Mouse (Mus musculus): ENCODE data around the gene Hipk1. TPM values are rescaled to one million over a fixed set of nuclear protein-coding genes. Genes with fewer than 3 reads are reported as not detected.
"Not testable (repeated sequence)": the region's sequence is repeated elsewhere in the genome, so short reads cannot be mapped to it uniquely, and the experiment has no call there.

Gene Hipk1
- polyA plus RNA-seq (2012; fragmentation: generic; extraction: Trizol) = 15.6 TPM
- long read RNA-seq, experiment 1, partial matches to known transcripts = 2 of 21 reads
- long read RNA-seq, experiment 1, other reads (novel, unspliced or antisense) = 19 of 21 reads
- long read RNA-seq, experiment 2, full-length matches to known transcripts = 1 of 41 reads
- long read RNA-seq, experiment 2, partial matches to known transcripts = 17 of 41 reads
- long read RNA-seq, experiment 2, other reads (novel, unspliced or antisense) = 23 of 41 reads

DNA sequence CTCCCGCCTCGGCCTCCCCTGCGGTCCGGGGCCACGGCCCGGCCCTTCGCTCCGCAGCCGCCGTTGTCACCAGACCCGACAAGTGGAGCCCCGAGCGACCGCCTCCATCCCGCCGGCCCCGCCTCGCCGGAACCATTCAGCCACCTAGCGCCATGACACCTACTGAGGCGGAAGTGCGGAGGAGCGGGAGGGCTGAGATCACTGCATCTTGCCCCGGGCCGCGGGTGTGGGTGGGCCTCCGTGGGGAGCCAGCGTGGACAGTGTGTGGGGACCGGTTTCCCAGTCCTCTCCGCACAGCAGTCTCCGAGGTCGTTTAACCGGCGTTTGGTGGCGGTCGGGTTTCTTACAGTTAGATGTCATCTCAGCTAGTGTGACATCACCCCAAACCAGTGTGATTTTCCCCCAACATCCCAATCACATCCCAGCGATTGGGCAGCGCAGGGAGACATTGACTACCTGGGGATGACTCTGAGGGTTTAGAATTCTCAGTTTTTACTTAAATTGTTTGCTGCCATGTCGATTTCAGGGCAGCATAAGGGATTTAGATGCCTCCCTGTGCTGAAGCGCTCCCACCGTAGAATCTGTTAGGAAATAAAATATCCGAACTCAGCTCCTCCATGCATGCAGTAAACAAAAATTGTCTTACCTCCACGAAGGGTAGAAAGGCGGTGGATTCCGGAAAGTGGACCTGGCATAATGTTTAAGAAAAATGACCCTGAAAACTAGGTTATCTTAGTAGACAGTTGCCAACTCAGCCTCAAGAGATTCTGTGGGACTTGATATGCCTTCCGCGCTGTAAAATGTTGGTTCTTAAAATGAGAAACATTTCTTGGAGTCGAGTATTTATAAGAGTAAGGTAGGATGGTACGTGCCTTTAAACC is at the start of gene Hipk1:
Gene Hipk1, minus strand, starts transcription at position 334 of the 881 bp plus-strand sequence.
- no peaks in the 10 kb centered on the region for H3K27me3 ChIP-seq (ENCODE audit: control insufficient read depth, insufficient read depth, insufficient read length)
- H3K36me3 ChIP-seq (ENCODE audit: control insufficient read depth, insufficient read depth) = no peaks in the 10 kb centered on the region
- peaks cover 39% of the 10 kb centered on the region for H3K79me3 ChIP-seq (ENCODE audit: low read depth)
- H3K79me2 ChIP-seq (ENCODE audit: control insufficient read depth, insufficient read depth) = peaks cover 45% of the 10 kb centered on the region
- peak within 1 kb of the TSS; percentile 85 for H3ac ChIP-seq (ENCODE audit: control insufficient read depth, insufficient read length, low read depth)
- TF ChIP-seq MYOG (IDR thresholded peaks at IDR 0.05; ENCODE audit: control insufficient read depth, extremely low read depth, insufficient read length) (no peak), CEBPB (IDR thresholded peaks at IDR 0.05; ENCODE audit: low read depth) (no peak), MAX (IDR thresholded peaks at IDR 0.05) (no peak), USF1 (IDR thresholded peaks at IDR 0.05; ENCODE audit: low read depth) (no peak), MYOD1 (IDR thresholded peaks at IDR 0.05; ENCODE audit: control insufficient read depth, insufficient read length, low read depth) (no peak), FOSL1 (IDR thresholded peaks at IDR 0.05; ENCODE audit: insufficient read depth, low read length, poor library complexity, severe bottlenecking) (no peak), CTCF (IDR thresholded peaks at IDR 0.05; ENCODE audit: control insufficient read depth, insufficient read depth, insufficient read length) (no peak)
- peak within 1 kb of the TSS; percentile 86 for H3K4me3 ChIP-seq (ENCODE audit: insufficient read depth, poor library complexity, severe bottlenecking)

DNA sequence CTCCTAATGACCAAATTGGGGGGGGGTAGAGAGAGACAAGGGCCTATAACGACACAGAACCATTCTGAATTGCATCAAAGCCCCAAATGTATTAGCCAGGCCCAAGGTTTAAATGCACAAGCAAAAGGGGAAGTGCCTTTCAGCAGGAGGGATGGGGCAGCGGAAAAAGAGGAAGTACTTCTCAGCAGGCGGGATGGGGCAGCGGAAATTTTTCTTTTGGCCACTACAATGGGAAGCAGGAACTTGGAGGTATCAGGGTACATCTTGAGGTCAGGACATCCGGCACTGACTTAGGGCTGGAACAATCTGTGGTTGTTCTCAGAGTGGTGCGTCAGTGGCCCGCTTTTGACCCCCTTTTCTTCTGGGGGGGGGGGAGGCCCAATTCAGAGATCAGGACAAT is 49.6 kb upstream of the Hipk1 start:
- not testable (repeated sequence) for H3K27me3 ChIP-seq (ENCODE audit: control insufficient read depth, insufficient read depth, insufficient read length); H3ac ChIP-seq (ENCODE audit: control insufficient read depth, insufficient read length, low read depth)

DNA sequence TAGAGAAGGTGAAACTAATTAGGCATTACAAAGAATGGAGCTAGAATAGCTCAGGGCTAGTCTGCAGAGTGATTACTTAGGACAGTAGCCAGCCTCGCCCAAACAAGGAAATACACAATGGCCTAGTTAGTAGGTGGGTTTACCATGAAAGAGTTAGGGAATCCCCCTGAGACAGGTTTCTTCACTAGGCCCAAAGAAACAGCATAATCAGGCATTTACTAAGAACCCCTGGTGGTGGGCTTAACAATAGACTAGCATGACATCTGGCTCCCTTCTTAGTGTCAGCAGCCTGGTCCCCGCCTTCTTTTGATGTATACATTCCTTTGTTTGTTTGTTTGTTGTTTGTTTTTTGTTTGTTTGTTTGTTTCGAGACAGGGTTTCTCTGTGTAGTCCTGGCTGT is 48.8 kb upstream of the Hipk1 start:
- H3K79me2 ChIP-seq (ENCODE audit: control insufficient read depth, insufficient read depth); H3ac ChIP-seq (ENCODE audit: control insufficient read depth, insufficient read length, low read depth); H3K4me3 ChIP-seq (ENCODE audit: insufficient read depth, poor library complexity, severe bottlenecking); H3K79me3 ChIP-seq (ENCODE audit: low read depth); H3K36me3 ChIP-seq (ENCODE audit: control insufficient read depth, insufficient read depth); H3K27me3 ChIP-seq (ENCODE audit: control insufficient read depth, insufficient read depth, insufficient read length): not testable (repeated sequence)

More for the DNA sequence above, 49.6 kb upstream of the Hipk1 start:
- H3K79me2 ChIP-seq (ENCODE audit: control insufficient read depth, insufficient read depth); H3K4me3 ChIP-seq (ENCODE audit: insufficient read depth, poor library complexity, severe bottlenecking); H3K36me3 ChIP-seq (ENCODE audit: control insufficient read depth, insufficient read depth); H3K79me3 ChIP-seq (ENCODE audit: low read depth): not testable (repeated sequence)

DNA sequence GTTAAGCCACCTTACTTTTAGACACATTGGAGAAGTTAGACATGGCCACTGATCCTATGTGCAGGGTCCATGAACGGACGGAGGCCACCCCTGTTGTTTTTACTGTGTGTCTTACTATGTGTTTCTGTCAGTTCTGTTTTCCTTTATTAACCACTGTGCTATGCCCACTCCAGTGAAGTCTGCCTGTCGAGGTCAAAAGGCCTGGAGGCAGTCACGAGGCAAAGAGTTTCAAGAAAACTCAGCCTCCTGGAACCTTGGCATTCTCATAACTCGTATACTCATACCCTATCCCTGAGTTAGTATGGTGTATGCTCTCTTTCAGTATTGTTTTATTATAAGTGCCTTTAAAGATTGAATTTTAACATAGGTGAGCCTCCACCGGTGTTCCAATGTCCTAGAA is 48.3 kb upstream of the Hipk1 start:
- Histone ChIP-seq H3K4me3 (ENCODE audit: insufficient read depth, poor library complexity, severe bottlenecking) (no peak overlapping the region), H3K36me3 (ENCODE audit: control insufficient read depth, insufficient read depth) (no peaks in the 10 kb centered on the region), H3K79me2 (ENCODE audit: control insufficient read depth, insufficient read depth) (no peaks in the 10 kb centered on the region), H3K27me3 (ENCODE audit: control insufficient read depth, insufficient read depth, insufficient read length) (no peaks in the 10 kb centered on the region), H3ac (ENCODE audit: control insufficient read depth, insufficient read length, low read depth) (no peak overlapping the region), H3K79me3 (ENCODE audit: low read depth) (no peaks in the 10 kb centered on the region)
- TF ChIP-seq MYOD1 (IDR thresholded peaks at IDR 0.05; ENCODE audit: control insufficient read depth, insufficient read length, low read depth) (no peak), FOSL1 (IDR thresholded peaks at IDR 0.05; ENCODE audit: insufficient read depth, low read length, poor library complexity, severe bottlenecking) (no peak), MAX (IDR thresholded peaks at IDR 0.05) (no peak), CTCF (IDR thresholded peaks at IDR 0.05; ENCODE audit: control insufficient read depth, insufficient read depth, insufficient read length) (no peak), MYOG (IDR thresholded peaks at IDR 0.05; ENCODE audit: control insufficient read depth, extremely low read depth, insufficient read length) (no peak), CEBPB (IDR thresholded peaks at IDR 0.05; ENCODE audit: low read depth) (no peak), USF1 (IDR thresholded peaks at IDR 0.05; ENCODE audit: low read depth) (no peak)

DNA sequence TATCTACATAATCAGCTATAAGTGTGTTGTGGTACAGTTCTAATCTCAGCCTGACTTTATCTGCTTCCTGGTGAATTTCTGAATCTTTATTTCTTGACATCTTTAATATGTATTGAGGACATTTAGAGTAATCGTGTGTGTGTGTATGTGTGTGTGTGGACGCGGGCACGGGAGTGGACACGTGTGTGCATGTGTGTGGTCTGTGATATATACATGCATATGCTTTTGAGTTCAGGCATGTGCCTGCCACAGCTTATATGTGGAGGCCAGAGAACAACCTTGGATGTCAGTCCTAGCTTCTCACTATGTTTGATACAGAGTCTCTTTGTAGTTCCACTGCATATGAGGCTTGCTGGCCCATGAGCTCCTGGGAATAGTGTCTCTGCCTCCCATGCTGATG is 45.1 kb upstream of the Hipk1 start:
- H3K4me3 ChIP-seq (ENCODE audit: insufficient read depth, poor library complexity, severe bottlenecking) = no peak overlapping the region
- H3K36me3 ChIP-seq (ENCODE audit: control insufficient read depth, insufficient read depth) = no peaks in the 10 kb centered on the region
- H3K79me3 ChIP-seq (ENCODE audit: low read depth) = no peaks in the 10 kb centered on the region
- H3K27me3 ChIP-seq (ENCODE audit: control insufficient read depth, insufficient read depth, insufficient read length) = no peaks in the 10 kb centered on the region
- TF ChIP-seq USF1 (IDR thresholded peaks at IDR 0.05; ENCODE audit: low read depth) (no peak), CTCF (IDR thresholded peaks at IDR 0.05; ENCODE audit: control insufficient read depth, insufficient read depth, insufficient read length) (no peak), CEBPB (IDR thresholded peaks at IDR 0.05; ENCODE audit: low read depth) (no peak), MYOD1 (IDR thresholded peaks at IDR 0.05; ENCODE audit: control insufficient read depth, insufficient read length, low read depth) (no peak), MYOG (IDR thresholded peaks at IDR 0.05; ENCODE audit: control insufficient read depth, extremely low read depth, insufficient read length) (no peak), FOSL1 (IDR thresholded peaks at IDR 0.05; ENCODE audit: insufficient read depth, low read length, poor library complexity, severe bottlenecking) (no peak), MAX (IDR thresholded peaks at IDR 0.05) (no peak)
- no peak overlapping the region for H3ac ChIP-seq (ENCODE audit: control insufficient read depth, insufficient read length, low read depth)
- no peaks in the 10 kb centered on the region for H3K79me2 ChIP-seq (ENCODE audit: control insufficient read depth, insufficient read depth)

DNA sequence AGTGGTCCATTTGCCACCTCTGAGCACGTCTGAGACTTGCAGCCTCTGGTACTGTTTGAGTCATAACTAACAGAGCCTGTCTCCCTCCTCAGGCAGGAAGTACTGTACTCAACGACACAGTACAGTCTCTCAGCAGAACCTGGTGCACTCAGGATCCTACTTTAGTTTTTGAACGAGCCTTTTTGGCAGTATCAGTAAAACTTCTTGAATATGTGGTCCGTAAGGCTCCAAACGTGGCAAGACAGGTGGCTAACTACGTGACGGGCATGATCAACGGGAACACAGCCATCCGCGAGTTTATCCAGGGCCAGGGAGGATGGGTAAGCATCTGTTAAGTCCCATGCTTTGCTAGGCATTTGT is 44.6 kb upstream of the Hipk1 start:
- TF ChIP-seq CEBPB (IDR thresholded peaks at IDR 0.05; ENCODE audit: low read depth) = no peak
- TF ChIP-seq FOSL1 (IDR thresholded peaks at IDR 0.05; ENCODE audit: insufficient read depth, low read length, poor library complexity, severe bottlenecking) = no peak
- TF ChIP-seq MAX (IDR thresholded peaks at IDR 0.05) = no peak
- TF ChIP-seq MYOD1 (IDR thresholded peaks at IDR 0.05; ENCODE audit: control insufficient read depth, insufficient read length, low read depth) = no peak
- no peak for TF ChIP-seq CTCF (IDR thresholded peaks at IDR 0.05; ENCODE audit: control insufficient read depth, insufficient read depth, insufficient read length)
- no peak for TF ChIP-seq MYOG (IDR thresholded peaks at IDR 0.05; ENCODE audit: control insufficient read depth, extremely low read depth, insufficient read length)
- TF ChIP-seq USF1 (IDR thresholded peaks at IDR 0.05; ENCODE audit: low read depth) = no peak
- no peaks in the 10 kb centered on the region for H3K79me2 ChIP-seq (ENCODE audit: control insufficient read depth, insufficient read depth)
- no peaks in the 10 kb centered on the region for H3K79me3 ChIP-seq (ENCODE audit: low read depth)
- no peaks in the 10 kb centered on the region for H3K36me3 ChIP-seq (ENCODE audit: control insufficient read depth, insufficient read depth)
- no peaks in the 10 kb centered on the region for H3K27me3 ChIP-seq (ENCODE audit: control insufficient read depth, insufficient read depth, insufficient read length)
- H3K4me3 ChIP-seq (ENCODE audit: insufficient read depth, poor library complexity, severe bottlenecking) = no peak overlapping the region
- no peak overlapping the region for H3ac ChIP-seq (ENCODE audit: control insufficient read depth, insufficient read length, low read depth)
